In the genomic region with DNA sequence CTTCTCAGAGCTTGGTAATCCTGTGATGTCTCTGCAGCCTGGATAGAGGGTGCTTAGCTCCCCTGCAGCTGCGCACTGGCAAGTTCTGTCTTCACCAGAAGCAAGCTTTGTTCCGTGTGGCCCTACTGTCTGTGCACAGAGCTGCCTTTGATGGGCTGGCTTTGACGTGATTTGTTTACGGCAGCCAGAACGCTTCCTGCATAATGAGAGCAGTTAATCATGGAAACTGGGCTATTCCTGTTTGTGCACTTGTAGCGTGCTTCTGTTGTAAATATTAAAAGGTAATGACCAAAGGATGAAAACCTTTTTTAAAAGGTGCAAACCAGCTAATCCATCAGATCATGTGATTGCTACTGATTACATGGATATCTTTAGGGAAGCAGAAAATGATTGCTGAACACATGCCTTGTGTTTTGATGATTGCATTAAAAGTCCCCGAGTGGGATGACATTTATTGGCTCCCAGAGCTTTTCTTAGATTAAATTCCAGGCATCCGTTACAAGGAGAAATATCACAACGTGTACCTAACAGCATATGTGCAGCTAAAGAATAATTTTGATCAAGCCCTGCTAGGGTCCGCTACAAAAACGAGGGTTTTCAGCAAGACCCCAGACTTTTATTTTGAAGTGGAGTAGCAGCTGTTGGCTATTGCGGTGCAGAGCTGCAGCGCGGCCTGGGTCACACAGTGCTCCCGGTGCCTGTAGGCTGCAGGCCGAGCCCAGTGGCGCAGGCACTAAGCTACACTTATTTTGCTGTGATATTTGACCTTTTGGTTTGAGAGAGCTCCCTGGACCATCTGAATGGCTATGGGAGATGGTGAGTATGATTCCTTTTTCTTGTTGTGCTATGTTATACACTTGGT, we compare ENCODE assay signal across 8 mouse cellular contexts. TPM values are rescaled to one million over a fixed set of nuclear protein-coding genes. Genes with fewer than 3 reads are reported as not detected.
DNase-seq lines count a peak whose midpoint lies in the region; ATAC-seq lines count a peak whose summit lies in the region.

No protein-coding gene starts in this region.

- H3K27me3 ChIP-seq in embryonic facial prominence, embryonic 11.5 days (ENCODE audit: control insufficient read depth, insufficient read depth, low read length) = no peaks in the 10 kb centered on the region

- peak overlapping the region; percentile 21 for H3K4me3 ChIP-seq in embryonic facial prominence, embryonic 11.5 days (ENCODE audit: low read depth, low read length)

- H3K36me3 ChIP-seq in embryonic facial prominence, embryonic 11.5 days (replicated peaks; ENCODE audit: control insufficient read depth, insufficient read depth, low read depth, low read length) = no peaks in the 10 kb centered on the region

- H3K9ac ChIP-seq in embryonic facial prominence, embryonic 11.5 days (replicated peaks; ENCODE audit: low read length) = peak overlapping the region; percentile 46; the same call in 1 of the 2 replicates

- 2% methylated on average over 17 of the region's 17 CpGs for WGBS in embryonic facial prominence, embryonic 11.5 days

- no peaks in the 10 kb centered on the region for H3K9me3 ChIP-seq in embryonic facial prominence, embryonic 11.5 days (replicated peaks; ENCODE audit: control insufficient read depth, low read length)

- no peaks in the 10 kb centered on the region for H3K4me1 ChIP-seq in embryonic facial prominence, embryonic 11.5 days (ENCODE audit: control insufficient read depth, insufficient read depth, low read length)

- ATAC-seq in embryonic facial prominence, embryonic 11.5 days (replicated peaks; ENCODE audit: insufficient number of reproducible peaks, low FRiP score, low TSS enrichment, low read depth) = peak; percentile 90
- ATAC-seq in megakaryocyte-erythroid progenitor cell, adult 5-6 weeks (replicated peaks; ENCODE audit: low FRiP score, low TSS enrichment, poor library complexity, severe bottlenecking) = peak; percentile 92

- intact Hi-C loops in left cerebral cortex, postnatal 36 days (cut with DNase I) = loop anchor here (2.0 to 5.0 kb wide), 2 partner anchors 20 to 51 kb away; partner anchors contain the start of gene Clasp2

- H3K4me2 ChIP-seq in embryonic facial prominence, embryonic 11.5 days (ENCODE audit: low read depth, low read length) = peak overlapping the region; percentile 39

- peak; percentile 27 to 43 for DNase-seq in adrenal gland, postnatal 4 days (ENCODE audit: low spot score in 2 of 2)
- DNase-seq in embryonic facial prominence, embryonic 11.5 days (ENCODE audit: low spot score) = peak; percentile 89
- DNase-seq in heart, adult 18-20 months = peak; percentile 80 to 82
- DNase-seq in kidney, adult 11 months = peak; percentile 71
- DNase-seq in left cerebral cortex, postnatal 36 days (ENCODE audit: low spot score in 2 of 2) = peak; percentile 73 to 81
- peak; percentile 87 to 92 for DNase-seq in right cerebral cortex, postnatal 10 days (ENCODE audit: low spot score in 2 of 2)
- no peak for DNase-seq in adipocyte (ENCODE audit: low spot score)

- H3K27ac ChIP-seq in embryonic facial prominence, embryonic 11.5 days (replicated peaks; ENCODE audit: low read depth, low read length) = peak overlapping the region; percentile 73

RNA-seq across cellular contexts. Expression of gene Clasp2, which starts 51.6 kb away (rescaled TPM):
- total RNA-seq in adrenal gland, postnatal 4 days (2021) = 10 to 100 TPM; 95.4 TPM
- 30.2 and 34.2 TPM in 2 replicates for polyA plus RNA-seq in embryonic facial prominence, embryonic 11.5 days (2014; fragmentation: Nextera tagmentation; extraction: Ambion mirVana)
- total RNA-seq in heart, adult 18-20 months (2021) = 10 to 100 TPM; 56.2 to 63.4 TPM
- total RNA-seq in left cerebral cortex, postnatal 36 days (2021) = 100 to 1,000 TPM; 226 to 229 TPM
- 50.6 and 51.6 TPM in 2 replicates for total RNA-seq in megakaryocyte-erythroid progenitor cell, adult 5-6 weeks (2014; fragmentation: Nextera tagmentation)
- total RNA-seq in megakaryocyte-erythroid progenitor cell, adult 5-6 weeks (2017) = 41.2 and 47.5 TPM in 2 replicates
